Mouse (Mus musculus): ENCODE measurements around the gene Taf1d. TPM values are rescaled to one million over a fixed set of nuclear protein-coding genes. Genes with fewer than 3 reads are reported as not detected.
"Not testable (repeated sequence)": the region's sequence is repeated elsewhere in the genome, so short reads cannot be mapped to it uniquely, and the experiment has no call there.

Gene Taf1d
- polyA plus RNA-seq, 1 experiment from 2014 or later: 68.4 TPM

DNA sequence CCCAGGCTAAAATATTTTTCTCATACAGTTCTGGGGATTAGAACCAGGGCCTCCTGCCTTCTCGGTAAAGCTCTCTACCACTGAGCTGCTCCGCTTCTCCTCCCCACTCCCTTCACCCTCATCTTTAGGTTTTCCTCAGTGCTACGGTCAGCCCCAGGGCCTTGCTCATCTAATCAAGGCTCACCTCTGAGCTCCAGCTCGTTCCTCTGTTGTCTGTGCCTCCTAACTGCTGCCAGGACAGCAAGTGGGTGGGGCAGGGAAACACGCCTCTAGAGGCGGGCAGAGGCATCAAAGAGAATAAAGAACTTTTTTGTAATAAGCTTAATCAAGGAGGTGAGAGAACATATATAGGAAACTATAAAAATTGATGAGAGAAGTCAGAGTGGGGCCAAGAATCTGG is 18.2 kb upstream of the Taf1d start:
- Histone ChIP-seq H3K9ac (no peak overlapping the region), H3K9me3 (no peaks in the 10 kb centered on the region), H3K4me2 (no peak overlapping the region), H3K36me3 (peaks cover 21% of the 10 kb centered on the region), H3K4me3 (no peak overlapping the region), H3K27me3 (no peaks in the 10 kb centered on the region), H3K4me1 (no peaks in the 10 kb centered on the region), H3K27ac (no peak overlapping the region)
- WGBS: 54% methylated on average over 6 of the region's 6 CpGs
- ATAC-seq (ENCODE audit: insufficient number of reproducible peaks, low FRiP score, low TSS enrichment, low read depth): no peak

DNA sequence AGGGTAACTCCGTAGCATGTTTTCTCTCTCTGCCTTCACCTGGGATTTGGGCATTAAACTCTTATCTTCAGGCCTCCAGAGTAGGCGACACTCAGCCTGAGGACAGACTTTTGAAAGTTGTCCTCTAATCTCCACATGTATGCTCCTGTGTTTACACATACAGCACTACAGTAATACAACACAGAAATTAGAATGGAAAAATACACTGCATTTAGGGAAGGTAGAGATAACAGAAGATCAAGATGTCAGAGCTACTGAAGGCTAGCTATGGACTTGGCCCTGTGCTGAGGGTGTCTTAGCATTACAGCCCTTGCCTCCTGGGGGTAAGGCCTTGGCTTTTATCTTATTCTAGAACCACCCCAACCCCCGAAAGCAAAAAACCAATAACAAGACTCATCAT is 17.6 kb upstream of the Taf1d start:
- no peaks in the 10 kb centered on the region for H3K4me1 ChIP-seq
- 82% methylated on average over 3 of the region's 3 CpGs for WGBS
- no peak overlapping the region for H3K27ac ChIP-seq
- no peak overlapping the region for H3K4me2 ChIP-seq
- no peaks in the 10 kb centered on the region for H3K9me3 ChIP-seq
- ATAC-seq (ENCODE audit: insufficient number of reproducible peaks, low FRiP score, low TSS enrichment, low read depth): no peak
- H3K4me3 ChIP-seq: no peak overlapping the region
- H3K27me3 ChIP-seq: no peaks in the 10 kb centered on the region
- H3K36me3 ChIP-seq: peaks cover 21% of the 10 kb centered on the region
- no peak overlapping the region for H3K9ac ChIP-seq

DNA sequence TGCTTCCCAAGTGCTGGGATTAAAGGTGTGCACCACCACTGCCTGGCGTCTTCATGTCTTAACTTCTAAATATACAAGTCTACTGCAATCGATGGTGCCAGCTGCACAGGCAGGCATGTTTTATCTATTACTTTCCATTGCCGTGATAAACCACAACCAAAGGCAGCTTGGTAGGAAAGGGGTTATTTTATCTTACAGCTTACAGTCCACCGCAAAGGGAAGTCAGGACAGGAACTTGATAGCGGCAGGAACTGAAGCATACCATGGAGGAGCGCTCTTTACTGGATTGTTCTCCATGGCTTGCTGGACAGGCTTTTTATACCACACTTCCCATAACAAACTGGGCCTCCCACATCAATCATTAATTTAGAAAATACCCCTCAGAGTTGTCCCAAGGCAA is 16.8 kb upstream of the Taf1d start:
- Histone ChIP-seq H3K4me3 (no peak overlapping the region), H3K4me2 (no peak overlapping the region), H3K9me3 (no peaks in the 10 kb centered on the region), H3K27me3 (no peaks in the 10 kb centered on the region), H3K9ac (no peak overlapping the region), H3K4me1 (no peaks in the 10 kb centered on the region), H3K36me3 (peaks cover 21% of the 10 kb centered on the region), H3K27ac (no peak overlapping the region)
- 90% methylated on average over 6 of the region's 6 CpGs for WGBS
- ATAC-seq (ENCODE audit: insufficient number of reproducible peaks, low FRiP score, low TSS enrichment, low read depth): no peak

DNA sequence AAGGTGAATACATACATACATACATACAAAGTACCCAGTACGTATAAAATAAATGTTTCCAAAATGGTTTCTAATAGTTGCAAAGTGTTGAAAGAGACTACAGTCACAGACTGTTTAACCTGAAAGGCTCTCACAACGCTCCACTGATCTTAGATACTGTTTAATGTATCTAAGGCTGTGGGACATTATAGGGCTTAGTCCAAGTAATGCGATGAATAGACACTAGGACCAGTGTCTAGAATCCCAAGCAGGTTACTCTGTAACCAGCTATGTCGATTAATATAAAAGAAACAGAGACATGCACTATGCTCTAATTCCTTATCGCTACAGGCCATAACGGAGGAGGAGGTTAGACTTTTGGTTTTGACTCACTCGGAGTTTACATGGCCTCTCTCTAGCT is 8.9 kb upstream of the Taf1d start:
- WGBS: 85% methylated on average over 7 of the region's 7 CpGs
- no peaks in the 10 kb centered on the region for H3K9me3 ChIP-seq
- peaks cover 4% of the 10 kb centered on the region; the same call in 1 of the 2 replicates for H3K36me3 ChIP-seq
- no peak for ATAC-seq (ENCODE audit: insufficient number of reproducible peaks, low FRiP score, low TSS enrichment, low read depth)
- H3K27me3 ChIP-seq: no peaks in the 10 kb centered on the region
- H3K4me2 ChIP-seq: no peak overlapping the region
- no peak overlapping the region for H3K9ac ChIP-seq
- peaks cover 4% of the 10 kb centered on the region; the same call in 1 of the 2 replicates for H3K4me1 ChIP-seq
- H3K27ac ChIP-seq: no peak overlapping the region
- H3K4me3 ChIP-seq: no peak overlapping the region

DNA sequence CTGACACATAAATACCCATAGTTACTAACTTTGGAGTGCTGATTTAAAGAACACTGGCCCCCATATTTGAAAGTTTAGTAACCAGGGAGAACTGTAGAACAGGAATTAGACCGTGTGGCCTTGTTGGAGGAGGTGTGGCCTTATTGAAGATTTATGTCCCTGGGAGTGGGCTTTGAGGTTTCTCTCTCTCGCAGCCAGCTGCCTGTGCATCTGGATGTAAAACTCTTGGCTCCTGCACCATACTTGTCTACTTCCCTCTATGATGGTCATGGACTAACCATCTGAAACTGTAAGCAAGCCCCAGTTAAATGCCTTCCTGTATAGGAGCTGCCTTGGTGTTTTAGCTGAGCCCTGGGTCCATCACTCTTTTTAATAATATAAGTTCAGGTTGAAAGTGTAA is 7.6 kb upstream of the Taf1d start:
- Histone ChIP-seq H3K4me1 (peaks cover 4% of the 10 kb centered on the region; the same call in 1 of the 2 replicates), H3K9me3 (no peaks in the 10 kb centered on the region), H3K36me3 (peaks cover 4% of the 10 kb centered on the region; the same call in 1 of the 2 replicates), H3K4me2 (no peak overlapping the region), H3K27me3 (no peaks in the 10 kb centered on the region), H3K9ac (no peak overlapping the region), H3K27ac (no peak overlapping the region), H3K4me3 (no peak overlapping the region)
- WGBS: 6% methylated on average over 2 of the region's 2 CpGs
- ATAC-seq (ENCODE audit: insufficient number of reproducible peaks, low FRiP score, low TSS enrichment, low read depth): no peak

DNA sequence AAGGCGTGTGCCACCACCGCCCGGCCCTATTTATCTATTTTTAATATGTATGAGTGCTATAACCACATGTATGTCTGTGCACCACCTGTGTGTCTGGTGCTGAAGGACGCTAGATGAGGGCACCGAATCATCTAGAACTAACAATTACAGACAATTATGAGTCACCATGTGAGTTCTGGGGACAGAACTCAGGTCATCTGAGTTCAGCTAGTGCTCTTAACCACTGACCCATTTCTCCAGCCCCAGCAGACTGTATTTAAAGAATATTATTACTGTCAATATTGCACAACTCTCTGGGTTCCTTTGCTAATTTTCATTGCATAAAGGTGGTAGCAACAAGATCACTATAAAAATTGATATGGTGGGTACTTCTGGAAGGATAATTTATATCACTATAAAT is 6.0 kb upstream of the Taf1d start:
- Histone ChIP-seq H3K27ac (no peak overlapping the region), H3K4me1 (peaks cover 4% of the 10 kb centered on the region; the same call in 1 of the 2 replicates), H3K9ac (no peak overlapping the region), H3K4me2 (no peak overlapping the region), H3K36me3 (peaks cover 4% of the 10 kb centered on the region; the same call in 1 of the 2 replicates), H3K9me3 (no peaks in the 10 kb centered on the region), H3K27me3 (no peaks in the 10 kb centered on the region), H3K4me3 (no peak overlapping the region)
- 82% methylated on average over 5 of the region's 5 CpGs for WGBS
- ATAC-seq (ENCODE audit: insufficient number of reproducible peaks, low FRiP score, low TSS enrichment, low read depth): no peak

DNA sequence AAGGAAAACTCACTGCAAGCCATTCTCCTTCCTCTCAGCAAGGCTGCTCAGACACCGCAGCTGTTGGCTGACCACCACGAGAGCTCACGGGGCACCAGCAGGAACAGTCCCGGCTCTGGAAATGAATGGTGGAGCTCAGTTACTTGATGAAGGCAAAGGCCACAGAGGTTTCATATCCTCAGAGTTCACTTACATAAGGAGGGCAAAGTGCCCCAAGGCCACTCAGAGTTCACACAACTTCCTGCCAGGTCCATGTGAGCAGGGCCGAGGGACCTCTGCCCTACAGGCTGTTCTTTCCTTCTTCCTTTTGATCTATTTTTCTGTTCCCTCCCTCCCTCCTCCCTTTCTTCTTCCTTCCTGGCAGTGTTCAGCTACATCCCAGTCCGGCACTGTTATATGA is 4.6 kb upstream of the Taf1d start:
- H3K4me1 ChIP-seq: peaks cover 4% of the 10 kb centered on the region; the same call in 1 of the 2 replicates
- H3K36me3 ChIP-seq: peaks cover 4% of the 10 kb centered on the region; the same call in 1 of the 2 replicates
- ATAC-seq (ENCODE audit: insufficient number of reproducible peaks, low FRiP score, low TSS enrichment, low read depth): no peak
- H3K9ac ChIP-seq: no peak overlapping the region
- no peaks in the 10 kb centered on the region for H3K9me3 ChIP-seq
- H3K4me2 ChIP-seq: no peak overlapping the region
- H3K27ac ChIP-seq: peak overlapping the region; percentile 55
- no peaks in the 10 kb centered on the region for H3K27me3 ChIP-seq
- H3K4me3 ChIP-seq: no peak overlapping the region
- 32% methylated on average over 6 of the region's 6 CpGs for WGBS

DNA sequence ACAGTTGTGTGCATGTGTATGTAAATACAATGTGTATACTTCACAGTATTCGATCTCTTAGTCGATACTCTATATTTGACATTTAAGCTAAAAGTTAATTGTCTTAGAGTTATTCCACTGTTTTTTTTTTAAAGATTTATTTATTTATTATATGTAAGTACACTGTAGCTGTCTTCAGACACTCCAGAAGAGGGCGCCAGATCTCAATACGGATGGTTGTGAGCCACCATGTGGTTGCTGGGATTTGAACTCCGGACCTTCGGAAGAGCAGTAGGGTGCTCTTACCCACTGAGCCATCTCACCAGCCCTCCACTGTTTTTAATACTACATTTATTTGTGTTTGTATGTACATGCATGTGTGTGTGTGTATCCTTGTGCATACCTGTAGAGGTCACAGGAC is 4.0 kb upstream of the Taf1d start:
- not testable (repeated sequence) for ATAC-seq (ENCODE audit: insufficient number of reproducible peaks, low FRiP score, low TSS enrichment, low read depth); H3K4me2 ChIP-seq; H3K27me3 ChIP-seq; H3K9ac ChIP-seq; H3K36me3 ChIP-seq; H3K4me1 ChIP-seq; H3K4me3 ChIP-seq; H3K9me3 ChIP-seq; H3K27ac ChIP-seq
- WGBS: 83% methylated on average over 6 of the region's 6 CpGs

DNA sequence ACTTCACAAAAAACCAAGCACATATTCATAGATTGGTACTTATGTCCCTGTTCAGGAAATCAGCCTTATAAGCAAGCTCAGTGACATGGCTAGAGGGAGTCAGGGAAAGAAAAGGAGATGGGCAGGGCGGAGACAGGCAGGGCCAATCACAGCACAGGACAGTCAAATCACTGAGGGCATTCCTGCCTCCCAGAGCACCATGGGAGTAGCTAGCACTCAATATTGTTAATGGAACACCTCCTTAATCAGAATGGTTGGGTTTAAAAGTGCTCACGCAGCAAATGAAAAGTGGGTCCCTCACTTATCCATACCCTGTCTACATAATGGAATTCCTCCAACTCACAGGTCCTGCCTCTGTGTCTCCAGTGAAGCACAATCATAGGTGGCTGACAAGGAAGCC is 3.1 kb upstream of the Taf1d start:
- Histone ChIP-seq H3K9ac (no peak overlapping the region), H3K36me3 (no peaks in the 10 kb centered on the region), H3K4me3 (no peak overlapping the region), H3K27me3 (no peaks in the 10 kb centered on the region), H3K27ac (no peak overlapping the region), H3K4me2 (no peak overlapping the region), H3K4me1 (peaks cover 11% of the 10 kb centered on the region), H3K9me3 (no peaks in the 10 kb centered on the region)
- no peak for ATAC-seq (ENCODE audit: insufficient number of reproducible peaks, low FRiP score, low TSS enrichment, low read depth)
- 73% methylated on average over 2 of the region's 2 CpGs for WGBS

DNA sequence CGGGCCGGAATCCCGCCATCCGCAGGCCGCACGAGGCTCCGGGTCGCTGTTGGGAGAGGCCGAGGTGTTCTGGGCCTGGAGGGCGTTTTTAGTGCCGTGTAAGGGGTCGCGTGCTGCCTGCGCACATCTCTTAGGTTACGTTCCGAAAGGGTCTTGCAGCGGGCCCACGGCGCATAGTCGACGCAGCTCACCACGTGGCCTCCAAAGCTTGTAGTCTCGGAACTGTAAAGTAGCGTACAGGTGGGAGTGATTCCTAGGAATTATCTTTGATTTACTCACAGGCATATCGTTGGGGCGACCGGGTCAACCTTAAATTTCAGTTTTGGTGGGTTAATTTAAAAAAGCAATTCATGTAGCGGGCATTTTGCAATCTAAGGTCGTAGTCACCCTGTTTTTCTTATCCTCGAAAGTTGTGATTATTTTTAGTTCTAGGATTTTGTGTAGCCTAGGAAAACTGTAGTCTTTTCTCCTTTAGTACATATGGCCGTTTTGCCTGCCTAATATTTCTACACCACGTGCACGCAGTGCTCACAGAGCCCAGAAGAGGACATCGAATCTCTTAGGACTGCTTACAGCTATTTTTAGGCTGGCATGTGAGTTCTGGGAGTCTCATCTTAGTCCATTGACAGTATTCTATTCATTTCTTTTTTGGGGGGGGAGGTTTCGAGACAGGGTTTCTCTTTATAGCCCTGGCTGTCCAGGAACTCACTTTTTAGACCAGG is 545 bp downstream of the Taf1d start, which contains the start of gene 4931406C07Rik:
4931406C07Rik (minus strand) TSS at position 51 of the 722 bp plus-strand sequence.
- H3K9me3 ChIP-seq: no peaks in the 10 kb centered on the region
- peak within 1 kb of the TSS; percentile 63 for H3K4me2 ChIP-seq
- H3K9ac ChIP-seq: peak within 1 kb of the TSS; percentile 99
- H3K36me3 ChIP-seq: peaks cover 25% of the 10 kb centered on the region
- H3K4me3 ChIP-seq: peak within 1 kb of the TSS; percentile 91
- peaks cover 12% of the 10 kb centered on the region for H3K4me1 ChIP-seq
- no peaks in the 10 kb centered on the region for H3K27me3 ChIP-seq
- H3K27ac ChIP-seq: peak within 1 kb of the TSS; percentile 94
- under 1% methylated on average over 35 of the region's 35 CpGs for WGBS
- ATAC-seq (ENCODE audit: insufficient number of reproducible peaks, low FRiP score, low TSS enrichment, low read depth): peak; percentile 68

DNA sequence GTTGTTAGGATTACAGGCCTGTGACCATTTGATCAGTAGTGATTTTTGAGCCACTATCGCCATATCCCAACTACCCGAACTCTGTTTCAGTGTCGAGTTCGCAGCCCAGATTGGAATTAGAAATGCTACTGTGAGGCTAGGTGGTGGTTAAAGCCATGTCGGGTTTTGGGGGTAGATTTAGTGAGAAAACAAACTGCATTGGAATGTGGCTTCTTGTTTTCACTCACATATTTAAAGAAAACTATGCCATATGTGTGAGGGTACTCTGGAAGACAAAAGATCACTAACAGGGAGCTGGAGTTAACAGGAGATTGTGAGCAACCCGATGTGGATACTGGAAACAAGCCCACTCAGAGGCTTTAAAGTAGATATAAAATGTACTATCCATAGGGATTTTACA is 1.2 kb downstream of the Taf1d start:
- peaks cover 32% of the 10 kb centered on the region for H3K36me3 ChIP-seq

DNA sequence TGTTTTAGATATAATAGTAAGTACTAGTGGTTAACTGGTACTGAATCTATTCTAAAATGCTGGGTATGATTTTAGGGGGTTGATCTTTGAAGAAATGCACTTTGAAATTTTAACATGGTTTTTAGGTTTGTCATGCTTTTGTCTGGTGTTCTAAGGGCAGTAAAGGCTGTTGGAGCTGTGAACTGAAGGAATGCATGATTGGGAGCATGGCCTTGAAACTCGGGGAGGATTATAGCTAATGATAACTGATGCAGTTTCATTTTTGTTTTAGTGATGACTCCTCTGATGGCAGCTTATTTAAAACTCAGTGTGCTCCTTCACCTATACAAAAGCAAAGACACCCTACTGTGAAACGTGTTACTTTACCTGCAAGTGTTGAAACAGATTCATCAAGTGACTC is 2.2 kb downstream of the Taf1d start:
- Histone ChIP-seq H3K9me3 (no peaks in the 10 kb centered on the region), H3K27ac (no peak overlapping the region), H3K4me3 (no peak overlapping the region), H3K4me1 (peaks cover 12% of the 10 kb centered on the region), H3K36me3 (peaks cover 38% of the 10 kb centered on the region), H3K9ac (no peak overlapping the region), H3K4me2 (no peak overlapping the region), H3K27me3 (no peaks in the 10 kb centered on the region)
- WGBS: 64% methylated on average over 2 of the region's 2 CpGs
- no peak for ATAC-seq (ENCODE audit: insufficient number of reproducible peaks, low FRiP score, low TSS enrichment, low read depth)

More for the DNA sequence above, 1.2 kb downstream of the Taf1d start:
- Histone ChIP-seq H3K4me1 (peaks cover 12% of the 10 kb centered on the region), H3K9ac (peak overlapping the region; percentile 99), H3K9me3 (no peaks in the 10 kb centered on the region), H3K27me3 (no peaks in the 10 kb centered on the region), H3K27ac (0 out of 2 replicates have a peak overlapping the region, but pooled peaks have one; percentile 94), H3K4me2 (peak overlapping the region; percentile 63), H3K4me3 (peak overlapping the region; percentile 91)
- ATAC-seq (ENCODE audit: insufficient number of reproducible peaks, low FRiP score, low TSS enrichment, low read depth): no peak
- 6% methylated on average over 6 of the region's 6 CpGs for WGBS

Measured in limb, embryonic 15.5 days (tissue).